Mouse (Mus musculus): ENCODE measurements at regions not wholly inside any gene's neighbourhood (a gene's known extent, or its start where the extent isn't known, plus 50 kb on each side); places are given as distances from the start of the nearest gene placed in this dataset.
A peak's percentile ranks its signal among the peaks of the same experiment; 100 is the strongest.

- DNase-seq (ENCODE audit: low read depth in 1 of 2, low spot score in 2 of 2) = no peak
These were observed 194.4 kb upstream of the Krr1 start for GRCm38 (mm10) chr10:111778111-111778510.

GRCm38 (mm10) chr10:111779956-111780355 is 192.5 kb upstream of the Krr1 start:
- DNase-seq (ENCODE audit: low read depth in 1 of 2, low spot score in 2 of 2) = no peak

GRCm38 (mm10) chr10:111782195-111782810 is 190.2 kb upstream of the Krr1 start:
- peak in 1 of 2 experiments; percentile 48 for DNase-seq (ENCODE audit: low read depth in 1 of 2, low spot score in 2 of 2)

- no peak for DNase-seq (ENCODE audit: low read depth in 1 of 2, low spot score in 2 of 2)
These were observed 189.0 kb upstream of the Krr1 start for GRCm38 (mm10) chr10:111783496-111783895.

- no peak for DNase-seq (ENCODE audit: low read depth in 1 of 2, low spot score in 2 of 2)
These were observed 188.2 kb upstream of the Krr1 start for GRCm38 (mm10) chr10:111784065-111784853.

- no peak for DNase-seq (ENCODE audit: low read depth in 1 of 2, low spot score in 2 of 2)
These were observed 185.3 kb upstream of the Krr1 start for GRCm38 (mm10) chr10:111787175-111787574.

DNA sequence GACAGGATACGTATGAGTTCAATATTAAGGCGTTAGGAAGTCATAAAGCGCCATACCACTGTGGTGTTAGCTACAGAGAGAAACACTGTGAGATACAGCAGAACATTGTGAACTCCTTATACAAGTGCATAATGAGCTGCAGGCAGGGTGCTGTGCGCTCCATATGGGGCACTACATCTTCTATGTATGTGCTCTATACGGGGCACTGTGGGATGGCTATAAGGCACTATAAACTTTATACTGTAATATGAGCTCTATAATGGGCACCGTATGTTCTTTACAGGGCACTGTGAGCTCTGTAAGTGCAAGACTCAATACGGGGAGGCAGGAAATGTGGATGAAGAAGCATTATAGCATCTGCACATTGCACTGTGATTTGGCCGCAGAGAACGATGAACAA is 183.2 kb upstream of the Krr1 start:
- DNase-seq (ENCODE audit: low read depth in 1 of 2, low spot score in 2 of 2) = no peak

- no peak for DNase-seq (ENCODE audit: low read depth in 1 of 2, low spot score in 2 of 2)
These were observed 181.6 kb upstream of the Krr1 start for GRCm38 (mm10) chr10:111790911-111791310.

DNA sequence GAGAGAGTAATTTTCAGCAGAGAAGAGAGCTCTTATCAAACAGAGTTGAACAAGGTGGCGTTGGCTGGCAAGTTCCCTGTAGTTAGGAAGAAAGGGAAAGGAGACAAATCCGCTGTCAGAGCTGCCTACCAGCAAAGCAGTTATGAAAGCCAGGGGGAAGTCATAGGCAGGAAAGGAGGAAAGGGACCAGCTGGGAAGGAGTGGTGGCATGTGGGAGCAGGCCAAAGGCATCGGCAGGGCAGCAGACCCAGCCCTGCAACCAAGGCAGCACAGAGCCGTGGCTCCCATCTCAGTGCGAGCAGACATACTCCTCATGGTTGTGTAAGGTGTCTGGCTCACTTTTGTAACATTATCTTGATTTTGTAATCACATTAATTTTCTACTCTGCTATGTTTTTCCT is 177.4 kb upstream of the Krr1 start:
- no peak for DNase-seq (ENCODE audit: low read depth in 1 of 2, low spot score in 2 of 2)

DNA sequence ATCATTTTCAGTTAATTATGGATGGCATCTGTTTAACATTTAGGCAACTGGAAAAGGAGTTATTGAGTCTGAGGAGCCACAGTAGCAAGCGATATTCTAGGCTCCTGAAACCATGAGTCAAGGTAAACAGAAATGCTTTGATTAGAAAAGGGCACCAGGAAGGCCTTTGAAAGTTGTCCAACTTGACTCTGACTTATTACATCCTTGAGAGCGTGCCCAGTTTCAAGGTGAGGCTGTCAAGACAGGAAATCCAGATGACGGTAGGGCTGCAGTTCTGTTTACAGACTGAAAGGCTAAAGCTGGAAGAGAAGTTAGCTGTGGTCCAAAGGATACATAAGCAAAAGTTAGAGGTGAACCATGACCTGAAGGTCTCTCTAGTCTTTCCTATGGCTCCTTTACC is 176.7 kb upstream of the Krr1 start:
- DNase-seq (ENCODE audit: low read depth in 1 of 2, low spot score in 2 of 2) = no peak

- DNase-seq (ENCODE audit: low read depth in 1 of 2, low spot score in 2 of 2) = no peak
These were observed 173.6 kb upstream of the Krr1 start for GRCm38 (mm10) chr10:111798851-111799281.

GRCm38 (mm10) chr10:111799850-111800589 is 172.4 kb upstream of the Krr1 start:
- DNase-seq (ENCODE audit: low read depth in 1 of 2, low spot score in 2 of 2) = no peak

GRCm38 (mm10) chr10:111800590-111800935 is 171.9 kb upstream of the Krr1 start:
- no peak for DNase-seq (ENCODE audit: low read depth in 1 of 2, low spot score in 2 of 2)

DNA sequence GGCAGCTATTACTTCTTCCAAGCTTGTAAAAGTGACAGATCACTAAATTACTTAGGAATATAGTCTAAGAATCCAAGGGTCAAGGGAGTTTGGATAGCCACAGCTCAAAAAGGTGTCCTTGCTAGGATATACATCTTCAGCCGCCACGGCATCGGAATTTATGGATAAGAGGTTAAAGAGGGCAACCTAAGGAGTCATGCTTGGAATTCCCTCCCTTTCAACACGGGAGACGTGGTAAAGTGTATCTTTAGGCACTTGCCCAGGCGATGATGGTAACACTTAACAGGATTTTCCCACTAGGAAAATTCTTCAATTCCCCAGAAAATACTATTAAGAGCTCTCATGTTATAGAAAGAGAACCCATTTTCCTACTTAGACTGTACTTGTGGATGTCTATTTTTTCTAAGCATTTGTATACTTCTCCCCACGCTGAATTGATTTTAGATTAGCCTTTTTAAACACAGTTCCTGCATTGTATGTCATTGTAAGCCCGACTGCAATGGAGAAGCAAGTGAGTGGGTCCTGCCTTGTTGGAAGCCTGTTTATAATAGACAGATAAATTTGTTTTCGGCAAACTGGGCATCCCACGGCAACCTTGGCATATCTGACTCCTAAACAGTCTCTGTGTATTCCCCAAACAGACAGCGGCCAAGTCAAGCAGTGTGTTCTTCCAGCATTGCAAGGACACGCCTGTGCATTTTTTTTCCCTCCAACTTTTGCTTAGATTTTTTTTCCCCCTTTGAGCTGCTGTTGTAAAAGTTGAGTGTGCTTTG is 171.3 kb upstream of the Krr1 start:
- no peak for DNase-seq (ENCODE audit: low read depth in 1 of 2, low spot score in 2 of 2)

GRCm38 (mm10) chr10:111801794-111802359 is 170.6 kb upstream of the Krr1 start:
- no peak for DNase-seq (ENCODE audit: low read depth in 1 of 2, low spot score in 2 of 2)

DNA sequence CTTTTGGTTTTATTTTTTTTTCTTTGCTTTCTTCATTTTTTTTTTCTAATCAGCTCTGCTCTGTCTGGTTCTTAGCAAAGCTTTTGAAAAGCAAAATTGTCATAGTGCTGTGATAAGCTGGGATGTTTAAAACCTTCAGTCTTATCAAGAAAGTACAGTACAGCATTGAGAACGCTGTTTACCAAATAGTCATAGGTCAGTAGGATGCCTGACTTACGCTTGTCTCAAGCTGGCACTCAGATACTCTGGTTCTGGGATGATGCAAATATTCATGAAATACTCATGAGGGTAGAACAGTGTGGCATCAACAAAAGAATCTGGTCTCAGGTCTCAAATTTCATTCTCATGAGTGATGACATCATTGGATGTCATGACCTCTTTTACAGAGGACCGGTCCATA is 166.1 kb upstream of the Krr1 start:
- no peak for DNase-seq (ENCODE audit: low read depth in 1 of 2, low spot score in 2 of 2)

DNA sequence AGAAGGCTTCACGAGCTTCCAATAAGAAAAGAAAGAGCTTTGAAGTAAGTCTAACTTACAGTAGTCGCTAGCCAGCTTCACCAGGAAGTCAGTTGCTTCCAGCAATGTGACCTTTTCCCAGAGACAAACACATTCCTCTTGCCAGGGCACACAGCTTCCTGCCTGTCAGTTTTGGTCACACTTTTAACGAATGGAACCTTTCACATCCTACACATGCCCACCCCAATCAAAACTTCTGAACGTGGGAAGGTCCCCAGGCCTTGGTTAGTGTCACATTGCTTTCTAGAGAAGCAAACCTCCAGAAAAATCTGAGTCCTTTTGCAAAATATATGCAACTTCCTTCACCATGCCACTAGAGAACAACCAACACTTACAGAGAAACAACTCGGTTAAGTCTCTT is 165.5 kb upstream of the Krr1 start:
- DNase-seq (ENCODE audit: low read depth in 1 of 2, low spot score in 2 of 2) = no peak

- DNase-seq (ENCODE audit: low read depth in 1 of 2, low spot score in 2 of 2) = no peak
These were observed 158.7 kb upstream of the Krr1 start for GRCm38 (mm10) chr10:111813736-111814135.

DNA sequence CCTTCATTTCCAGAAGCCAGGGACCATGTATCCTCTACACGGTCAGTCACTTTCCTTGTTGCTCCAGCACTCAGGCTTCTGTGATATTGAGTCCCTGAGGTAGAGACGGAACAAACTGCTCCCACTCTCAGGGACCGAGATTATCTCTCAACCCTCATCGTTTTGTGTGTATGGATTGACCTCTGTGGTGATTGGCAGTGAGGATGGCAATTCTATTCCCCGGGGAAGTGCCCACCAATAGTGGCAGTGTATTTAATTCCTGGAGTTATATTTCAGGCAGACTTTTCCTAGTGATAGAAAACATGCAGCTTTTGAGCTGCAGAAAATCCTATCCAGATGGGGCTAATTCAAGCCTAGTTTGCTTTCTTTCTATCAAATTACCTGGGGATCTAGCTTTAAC is 157.8 kb upstream of the Krr1 start:
- DNase-seq (ENCODE audit: low read depth in 1 of 2, low spot score in 2 of 2) = no peak

DNA sequence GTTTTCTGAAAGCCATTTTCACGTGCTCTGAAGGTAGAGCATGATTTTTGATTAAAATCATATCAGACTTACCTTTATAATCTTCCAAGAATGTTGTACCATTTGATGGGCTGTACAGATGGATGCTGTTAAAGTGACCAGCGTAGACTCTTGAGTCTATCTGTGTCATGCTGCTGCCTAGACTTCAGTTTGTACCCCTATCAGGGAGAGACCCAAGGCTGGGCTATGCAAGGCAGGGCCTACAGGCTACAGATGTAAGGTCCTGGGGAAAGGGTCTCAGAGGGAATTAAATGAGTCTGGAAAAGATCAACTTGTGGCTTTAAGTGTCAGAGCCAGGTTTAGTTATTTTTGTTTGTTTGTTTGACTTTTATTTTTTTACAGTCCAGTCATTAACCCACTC is 157.3 kb upstream of the Krr1 start:
- DNase-seq (ENCODE audit: low read depth in 1 of 2, low spot score in 2 of 2) = no peak

Data from monocyte, adult 2 months (primary cell).